Mouse (Mus musculus) heart, embryonic 15.5 days (tissue): ENCODE data around the gene Ntrk3. TPM values are rescaled to one million over a fixed set of nuclear protein-coding genes. Genes with fewer than 3 reads are reported as not detected.

Experiments used
- ATAC-seq: fragments of 200-750 bp; cut with Nextera tagmentation; replicated peaks from 2 replicates; pipeline ENCODE4 v1.8.0; 2017; ENCODE audit warnings: low read depth, moderate TSS enrichment; ENCODE audit not compliant: insufficient number of reproducible peaks, insufficient read depth, low FRiP score
- H3K27ac ChIP-seq: fragments of 300-500 bp; sonication (generic); 2 replicates; pipeline ENCODE4 v1.5.1; 2015; ENCODE audit warnings: mild to moderate bottlenecking, inconsistent platforms
- H3K27me3 ChIP-seq: fragments of 300-500 bp; sonication (generic); 2 replicates; pipeline ENCODE4 v1.6.1; 2015; ENCODE audit warnings: inconsistent platforms
- H3K36me3 ChIP-seq: fragments of 300-500 bp; sonication (generic); 2 replicates; pipeline ENCODE4 v1.6.1; 2015; ENCODE audit warnings: mild to moderate bottlenecking, inconsistent platforms
- H3K4me1 ChIP-seq: fragments of 300-500 bp; sonication (generic); replicated peaks from 2 replicates; pipeline ENCODE4 v1.6.1; 2015; ENCODE audit warnings: inconsistent platforms
- H3K4me2 ChIP-seq: fragments of 300-500 bp; sonication (generic); 2 replicates; pipeline ENCODE4 v1.6.1; 2015; ENCODE audit warnings: inconsistent platforms, mild to moderate bottlenecking, moderate library complexity
- H3K4me3 ChIP-seq: fragments of 300-500 bp; sonication (generic); 2 replicates; pipeline ENCODE4 v1.5.1; 2015; ENCODE audit warnings: mild to moderate bottlenecking, inconsistent platforms
- H3K9ac ChIP-seq: fragments of 300-500 bp; sonication (generic); 2 replicates; pipeline ENCODE4 v1.6.1; 2015; ENCODE audit warnings: mild to moderate bottlenecking, inconsistent platforms
- H3K9me3 ChIP-seq: fragments of 300-500 bp; sonication (generic); replicated peaks from 2 replicates; pipeline ENCODE4 v1.6.1; 2016; ENCODE audit warnings: inconsistent platforms
- WGBS: fragments of 180-500 bp; shearing (Covaris S2); methylation state at CpG from one replicate; pipeline ENCODE4 v1.1.7; 2015; ENCODE audit warnings: mixed read lengths; 5-methylcytosine and 5-hydroxymethylcytosine counted together
- polyA plus RNA-seq: library from polyadenylated mRNA; unstranded; fragments of >200 nt; fragmentation: Nextera tagmentation; extraction: Ambion mirVana; gene quantifications from 2 replicates; pipeline ENCODE4 v1.2.1, GENCODE M21; 2015

Gene Ntrk3
- polyA plus RNA-seq, 1 experiment from 2014 or later, result 1.6 TPM

GRCm38 (mm10) chr7:78248119-78248642 lies 489.6 kb downstream of the Ntrk3 start:
- no peaks in the 10 kb centered on the region for H3K36me3 ChIP-seq
- H3K9ac ChIP-seq, result no peak overlapping the region
- ATAC-seq, result no peak
- H3K27me3 ChIP-seq, result no peaks in the 10 kb centered on the region
- H3K4me1 ChIP-seq, result no peaks in the 10 kb centered on the region
- H3K9me3 ChIP-seq, result no peaks in the 10 kb centered on the region
- no peak overlapping the region for H3K4me2 ChIP-seq
- 64% methylated on average over 5 of the region's 5 CpGs for WGBS
- no peak overlapping the region for H3K4me3 ChIP-seq
- no peak overlapping the region for H3K27ac ChIP-seq

DNA sequence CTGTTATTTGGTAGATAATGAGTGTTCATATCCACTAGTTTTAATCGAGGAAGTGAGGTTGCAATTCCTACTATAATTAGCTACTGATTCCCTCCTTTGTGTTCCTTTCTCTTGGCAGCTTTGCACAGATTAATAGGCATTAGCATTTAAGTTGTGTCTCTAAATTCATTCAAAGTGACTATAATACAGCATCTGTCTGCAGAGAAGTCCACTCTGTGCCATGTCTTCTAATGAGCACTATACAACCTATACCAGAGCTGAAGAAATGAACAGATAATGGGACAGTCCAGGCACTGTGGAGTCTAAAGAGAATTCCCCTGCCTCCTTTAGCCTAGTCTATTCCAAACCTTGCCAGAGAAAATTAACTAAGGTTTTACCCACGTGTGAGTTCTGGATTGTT lies 498.8 kb downstream of the Ntrk3 start:
- 55% methylated on average over 2 of the region's 2 CpGs for WGBS
- Histone ChIP-seq H3K4me2 (no peak overlapping the region), H3K27me3 (no peaks in the 10 kb centered on the region)

DNA sequence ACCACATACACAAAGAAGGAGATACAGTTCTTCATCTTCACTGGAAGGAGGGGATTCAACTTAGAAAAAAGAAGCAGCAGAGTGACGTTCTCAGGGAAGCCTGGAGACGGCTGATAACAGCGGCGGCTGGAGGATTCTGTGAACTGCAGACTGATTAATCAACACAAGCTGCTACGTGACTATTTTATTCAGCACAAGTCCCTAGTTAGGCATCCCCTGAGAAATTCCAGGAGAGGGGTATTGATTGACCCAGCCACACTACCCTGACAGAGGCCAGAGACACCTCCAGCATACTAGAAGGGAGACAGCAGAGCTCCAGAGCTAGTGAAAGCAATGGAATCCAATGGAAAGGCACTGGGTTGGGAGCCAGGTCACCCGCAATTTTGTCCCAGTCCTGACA lies 516.1 kb downstream of the Ntrk3 start:
- Histone ChIP-seq H3K36me3 (no peaks in the 10 kb centered on the region), H3K4me2 (no peak overlapping the region), H3K9me3 (no peaks in the 10 kb centered on the region), H3K27me3 (no peaks in the 10 kb centered on the region), H3K4me1 (no peaks in the 10 kb centered on the region), H3K9ac (no peak overlapping the region), H3K4me3 (no peak overlapping the region), H3K27ac (no peak overlapping the region)
- 19% methylated on average over 6 of the region's 6 CpGs for WGBS
- no peak for ATAC-seq

More for the DNA sequence above, 498.8 kb downstream of the Ntrk3 start:
- H3K27ac ChIP-seq, result no peak overlapping the region
- H3K4me3 ChIP-seq, result no peak overlapping the region
- no peak for ATAC-seq
- no peaks in the 10 kb centered on the region for H3K4me1 ChIP-seq
- H3K36me3 ChIP-seq, result no peaks in the 10 kb centered on the region
- no peaks in the 10 kb centered on the region for H3K9me3 ChIP-seq
- no peak overlapping the region for H3K9ac ChIP-seq

GRCm38 (mm10) chr7:78220949-78221348 lies 516.9 kb downstream of the Ntrk3 start:
- H3K9me3 ChIP-seq, result no peaks in the 10 kb centered on the region
- 54% methylated on average over 4 of the region's 4 CpGs for WGBS
- no peaks in the 10 kb centered on the region for H3K27me3 ChIP-seq
- no peaks in the 10 kb centered on the region for H3K36me3 ChIP-seq
- H3K27ac ChIP-seq, result no peak overlapping the region
- no peak for ATAC-seq
- no peak overlapping the region for H3K9ac ChIP-seq
- no peak overlapping the region for H3K4me2 ChIP-seq
- no peak overlapping the region for H3K4me3 ChIP-seq
- H3K4me1 ChIP-seq, result no peaks in the 10 kb centered on the region

- Histone ChIP-seq H3K4me3 (no peak overlapping the region), H3K9me3 (no peaks in the 10 kb centered on the region), H3K9ac (no peak overlapping the region), H3K4me2 (no peak overlapping the region), H3K27me3 (no peaks in the 10 kb centered on the region), H3K36me3 (no peaks in the 10 kb centered on the region), H3K4me1 (no peaks in the 10 kb centered on the region), H3K27ac (no peak overlapping the region)
- no peak for ATAC-seq
- 17% methylated on average over 17 of the region's 17 CpGs for WGBS
Observed at GRCm38 (mm10) chr7:78190931-78191653, 546.7 kb downstream of the Ntrk3 start.

GRCm38 (mm10) chr7:78185578-78185977 lies 552.2 kb downstream of the Ntrk3 start:
- Histone ChIP-seq H3K4me1 (no peaks in the 10 kb centered on the region), H3K36me3 (no peaks in the 10 kb centered on the region), H3K4me2 (no peak overlapping the region), H3K4me3 (no peak overlapping the region), H3K27ac (no peak overlapping the region), H3K9ac (no peak overlapping the region), H3K9me3 (no peaks in the 10 kb centered on the region), H3K27me3 (no peaks in the 10 kb centered on the region)
- no peak for ATAC-seq
- 50% methylated on average over 4 of the region's 4 CpGs for WGBS

- 23% methylated on average over 1 of the region's 1 CpGs for WGBS
- no peaks in the 10 kb centered on the region for H3K4me1 ChIP-seq
- H3K9me3 ChIP-seq, result no peaks in the 10 kb centered on the region
Observed at GRCm38 (mm10) chr7:78183396-78183795, 554.4 kb downstream of the Ntrk3 start.

DNA sequence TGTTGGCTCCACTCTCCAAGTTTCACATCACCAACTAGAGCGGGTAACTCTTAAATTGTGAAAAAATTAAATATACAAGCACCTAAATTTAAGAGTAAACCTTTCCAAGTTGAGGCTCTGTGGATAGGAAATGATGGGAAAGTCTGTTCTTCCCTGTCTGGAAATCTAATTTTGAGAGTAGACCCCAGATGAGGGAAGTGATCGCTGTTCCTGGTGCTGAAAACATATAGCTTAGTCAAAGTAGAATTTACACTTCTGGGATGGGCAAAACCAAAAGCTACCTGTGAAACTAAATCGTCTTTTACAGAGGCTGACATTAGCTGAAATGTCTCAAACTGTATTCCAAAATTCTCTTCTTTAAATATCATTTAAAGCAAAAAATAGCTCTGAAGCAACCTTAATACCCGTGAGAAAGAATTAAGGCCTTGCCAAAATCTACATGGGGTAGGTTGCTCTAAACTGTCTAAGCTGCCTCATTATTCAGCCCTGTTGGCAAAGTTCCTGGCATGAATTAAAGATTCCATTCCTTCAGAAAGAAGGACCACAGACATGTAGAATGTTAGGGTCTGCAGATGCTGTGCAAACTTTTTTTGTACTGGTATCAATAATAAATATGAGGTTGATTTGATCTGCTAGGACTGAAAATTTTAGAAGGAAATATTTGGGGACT lies 557.7 kb downstream of the Ntrk3 start:
- 63% methylated on average over 4 of the region's 4 CpGs for WGBS
- no peak overlapping the region for H3K4me2 ChIP-seq
- H3K27me3 ChIP-seq, result no peaks in the 10 kb centered on the region
- no peak overlapping the region for H3K4me3 ChIP-seq
- no peak overlapping the region for H3K9ac ChIP-seq
- no peak overlapping the region for H3K27ac ChIP-seq
- H3K4me1 ChIP-seq, result no peaks in the 10 kb centered on the region
- H3K36me3 ChIP-seq, result no peaks in the 10 kb centered on the region
- no peak for ATAC-seq
- H3K9me3 ChIP-seq, result no peaks in the 10 kb centered on the region

More at GRCm38 (mm10) chr7:78183396-78183795, 554.4 kb downstream of the Ntrk3 start:
- Histone ChIP-seq H3K4me2 (no peak overlapping the region), H3K9ac (no peak overlapping the region), H3K27ac (no peak overlapping the region), H3K27me3 (no peaks in the 10 kb centered on the region), H3K4me3 (no peak overlapping the region), H3K36me3 (no peaks in the 10 kb centered on the region)
- ATAC-seq, result no peak

GRCm38 (mm10) chr7:78172267-78172955 lies 565.4 kb downstream of the Ntrk3 start:
- ATAC-seq, result no peak
- Histone ChIP-seq H3K9me3 (no peaks in the 10 kb centered on the region), H3K4me3 (no peak overlapping the region), H3K9ac (no peak overlapping the region), H3K36me3 (no peaks in the 10 kb centered on the region), H3K4me2 (no peak overlapping the region), H3K4me1 (no peaks in the 10 kb centered on the region), H3K27ac (no peak overlapping the region), H3K27me3 (no peaks in the 10 kb centered on the region)
- 71% methylated on average over 5 of the region's 5 CpGs for WGBS

DNA sequence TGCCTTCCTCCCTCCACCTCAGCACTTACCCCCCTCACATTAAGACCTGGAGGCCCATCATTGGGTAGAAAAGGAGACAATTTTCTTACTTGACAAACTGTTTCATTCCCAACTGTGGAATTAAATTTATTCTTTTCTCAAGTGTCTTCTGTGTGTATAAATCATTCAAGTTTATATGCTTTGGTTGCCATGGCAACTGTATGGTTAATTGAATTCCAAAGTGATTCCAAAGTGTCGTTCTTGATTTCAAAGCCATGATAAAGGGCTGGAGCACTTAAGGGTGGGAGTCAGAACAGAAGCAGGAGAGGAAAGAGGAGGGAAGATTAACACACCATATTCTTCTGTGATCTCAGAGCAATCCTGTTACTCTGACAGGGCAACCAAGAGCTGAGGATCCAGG lies 572.3 kb downstream of the Ntrk3 start:
- H3K27ac ChIP-seq, result no peak overlapping the region
- H3K9ac ChIP-seq, result no peak overlapping the region
- H3K4me2 ChIP-seq, result no peak overlapping the region
- no peaks in the 10 kb centered on the region for H3K36me3 ChIP-seq
- H3K27me3 ChIP-seq, result no peaks in the 10 kb centered on the region
- no peak overlapping the region for H3K4me3 ChIP-seq
- WGBS, result 44% methylated on average over 1 of the region's 1 CpGs
- ATAC-seq, result no peak
- no peaks in the 10 kb centered on the region for H3K9me3 ChIP-seq
- no peaks in the 10 kb centered on the region for H3K4me1 ChIP-seq

DNA sequence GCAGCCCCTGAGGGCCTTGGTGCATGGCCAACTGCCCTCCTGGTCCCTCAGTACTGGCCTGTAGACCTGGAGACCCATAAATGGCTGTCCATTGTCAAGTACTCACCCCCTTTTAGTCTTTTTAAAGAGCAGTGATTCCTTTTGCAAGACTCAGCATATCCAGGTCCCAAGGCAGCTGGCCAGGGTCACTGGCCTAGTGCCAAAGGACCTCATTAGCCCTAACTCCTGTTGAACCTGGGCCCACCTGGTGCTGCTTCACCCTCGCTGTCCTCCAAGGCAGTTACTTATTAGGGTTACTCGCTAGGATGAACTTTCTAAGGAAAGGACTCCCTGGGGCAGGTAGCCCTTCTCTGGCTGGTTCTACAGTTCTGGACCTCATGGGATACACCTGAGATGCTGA lies 579.9 kb downstream of the Ntrk3 start:
- no peaks in the 10 kb centered on the region for H3K36me3 ChIP-seq
- no peak for ATAC-seq
- H3K9ac ChIP-seq, result no peak overlapping the region
- WGBS, result 76% methylated on average over 2 of the region's 2 CpGs
- no peaks in the 10 kb centered on the region for H3K9me3 ChIP-seq
- no peaks in the 10 kb centered on the region for H3K4me1 ChIP-seq
- no peak overlapping the region for H3K27ac ChIP-seq
- H3K27me3 ChIP-seq, result no peaks in the 10 kb centered on the region
- H3K4me3 ChIP-seq, result no peak overlapping the region
- H3K4me2 ChIP-seq, result no peak overlapping the region
